Mouse (Mus musculus): ENCODE results near the gene Gm20662.

Gm20662 gene

DNA sequence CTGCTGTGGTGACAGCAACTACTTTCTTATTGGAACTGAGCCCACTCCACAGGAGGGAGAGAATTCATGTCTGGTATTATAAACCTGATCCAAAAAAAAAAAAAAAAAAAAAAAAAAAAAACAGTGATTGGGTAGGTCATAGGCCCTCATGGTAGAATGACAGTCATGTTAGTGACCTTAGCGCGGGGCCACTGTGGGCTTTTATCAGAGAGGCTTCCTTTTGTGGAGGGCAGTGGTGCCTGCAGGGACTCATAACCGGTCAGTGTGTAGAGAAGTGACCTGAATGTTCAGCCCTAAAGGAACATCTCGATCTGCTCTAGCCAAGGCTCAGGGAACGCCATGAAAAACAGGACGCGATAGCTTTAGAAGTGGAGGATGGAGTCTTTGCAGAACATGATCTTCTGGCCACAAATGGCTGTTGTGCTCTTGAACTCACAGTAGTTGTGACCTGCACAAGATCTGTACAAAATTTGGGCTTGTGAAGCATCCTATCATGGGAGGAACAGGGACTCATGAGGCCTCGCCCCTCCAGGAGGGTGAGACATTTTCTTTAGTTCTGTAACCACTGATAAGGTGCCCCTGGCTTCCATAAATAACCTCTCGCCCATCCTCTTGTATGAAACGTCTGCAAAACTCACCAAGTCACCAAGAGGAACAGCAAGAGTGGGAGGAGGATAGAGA lies 21.5 kb upstream of the Gm20662 start:
- in situ Hi-C loops (cut with MboI, MseI): no loop called here

DNA sequence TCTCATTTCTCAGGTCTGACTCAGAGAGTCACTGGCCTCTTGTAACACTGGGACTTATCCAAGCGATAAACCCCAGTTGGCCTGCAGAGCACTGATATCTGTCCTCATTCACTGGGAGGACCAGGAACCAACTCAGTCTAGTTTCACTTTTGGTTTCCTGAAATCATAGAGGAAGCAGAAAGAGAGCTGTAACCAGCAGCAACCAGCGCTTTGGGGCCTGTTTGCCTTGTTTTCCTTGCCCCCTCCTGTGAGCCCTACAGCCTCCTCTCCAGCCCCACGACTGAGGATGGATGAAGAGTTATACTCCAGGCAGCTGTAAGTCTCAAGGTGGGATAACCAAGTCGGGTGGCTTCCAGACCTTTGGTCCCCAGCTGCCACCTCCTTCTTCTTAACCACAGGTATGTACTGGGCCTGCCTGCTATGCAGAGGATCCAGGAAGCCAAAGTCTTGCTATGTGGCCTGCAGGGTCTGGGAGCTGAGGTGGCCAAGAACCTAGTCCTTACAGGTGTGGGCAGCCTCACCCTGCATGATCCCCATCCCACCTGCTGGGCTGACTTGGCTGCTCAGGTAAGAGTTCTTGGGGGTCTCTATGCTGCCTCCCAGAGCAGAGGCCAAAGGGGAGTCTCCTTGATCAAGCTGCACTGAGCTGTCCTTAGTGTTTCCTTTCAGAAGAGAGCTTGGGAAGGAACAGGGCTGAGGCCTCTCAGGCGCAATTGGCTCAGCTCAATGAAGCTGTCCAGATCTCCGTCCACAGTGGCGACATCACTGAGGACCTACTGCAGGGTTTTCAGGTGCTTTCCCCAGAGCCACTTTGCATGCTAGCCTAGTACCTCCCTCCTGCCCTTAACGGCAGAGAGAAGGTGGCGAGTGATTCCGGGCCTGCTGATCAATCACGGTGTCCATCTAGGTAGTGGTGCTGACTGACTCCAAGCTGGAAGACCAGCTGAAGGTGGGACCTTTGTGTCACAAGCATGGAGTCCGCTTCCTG lies 20.5 kb upstream of the Gm20662 start, which contains the start of gene Uba7:
Uba7 (plus strand) TSS at position 107 of the 988 bp plus-strand sequence.
- in situ Hi-C loops (cut with MboI, MseI): no loop called here

DNA sequence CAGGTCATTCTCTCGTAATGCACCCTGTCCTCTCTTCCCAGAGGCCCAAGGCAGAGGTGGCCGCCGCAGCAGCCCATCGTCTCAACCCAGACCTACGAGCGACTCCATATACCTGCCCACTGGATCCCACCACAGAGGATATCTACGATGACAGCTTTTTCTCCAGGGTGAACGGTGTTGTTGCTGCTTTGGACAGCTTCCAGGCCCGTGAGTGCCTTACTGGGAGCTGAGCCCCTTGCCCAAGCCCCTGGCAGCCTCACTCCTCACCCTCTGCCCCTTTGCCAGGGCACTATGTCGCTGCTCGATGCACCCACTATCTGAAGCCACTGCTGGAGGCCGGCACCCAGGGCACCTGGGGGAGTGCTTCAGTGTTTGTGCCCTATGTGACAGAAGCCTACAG lies 17.3 kb upstream of the Gm20662 start:
- in situ Hi-C loops (cut with MboI, MseI): no loop called here

DNA sequence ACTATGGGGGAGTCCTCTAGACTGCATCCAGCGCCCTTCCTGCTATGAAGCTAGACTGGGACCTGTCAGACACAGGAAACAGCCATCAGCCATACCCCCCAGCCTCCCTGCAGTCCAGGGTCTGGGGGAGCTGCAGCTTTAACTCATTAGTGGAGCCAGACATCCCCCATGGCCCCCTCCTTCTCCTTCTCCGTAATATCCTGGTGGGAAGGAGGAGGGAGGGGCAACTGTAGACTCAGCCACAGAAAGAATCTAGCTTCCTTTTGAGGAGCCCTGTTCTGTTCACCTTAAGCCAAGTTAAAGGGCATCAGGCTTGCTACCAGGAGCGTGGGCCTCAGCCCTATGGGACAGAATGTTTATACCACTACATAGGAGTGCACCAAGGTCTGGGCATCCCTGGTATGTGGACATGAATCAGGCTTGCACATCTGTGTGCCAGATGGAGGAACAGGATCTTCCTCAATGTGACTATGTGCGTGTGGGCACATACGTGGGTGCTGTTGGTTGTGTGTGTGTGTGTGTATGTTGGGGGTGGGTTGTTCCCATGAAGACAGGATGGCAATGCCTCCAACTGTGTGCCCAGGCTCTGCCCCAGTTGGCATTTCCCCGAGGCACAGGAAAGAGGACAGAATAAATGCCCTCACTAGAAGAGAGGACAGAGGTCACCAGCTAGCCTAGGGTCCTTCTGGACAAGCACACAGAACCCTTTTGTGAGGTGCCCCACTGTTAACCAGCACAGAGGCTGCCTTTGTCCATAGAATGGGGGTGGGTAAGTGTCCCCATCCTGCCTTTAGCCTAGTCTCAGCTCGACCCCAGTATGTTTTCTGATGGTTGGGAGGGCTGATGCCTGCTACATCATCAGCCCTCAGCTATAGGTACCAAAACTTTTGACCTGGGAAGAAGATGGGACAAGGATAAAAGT lies 14.2 kb upstream of the Gm20662 start:
- in situ Hi-C loops (cut with MboI, MseI): no loop called here

DNA sequence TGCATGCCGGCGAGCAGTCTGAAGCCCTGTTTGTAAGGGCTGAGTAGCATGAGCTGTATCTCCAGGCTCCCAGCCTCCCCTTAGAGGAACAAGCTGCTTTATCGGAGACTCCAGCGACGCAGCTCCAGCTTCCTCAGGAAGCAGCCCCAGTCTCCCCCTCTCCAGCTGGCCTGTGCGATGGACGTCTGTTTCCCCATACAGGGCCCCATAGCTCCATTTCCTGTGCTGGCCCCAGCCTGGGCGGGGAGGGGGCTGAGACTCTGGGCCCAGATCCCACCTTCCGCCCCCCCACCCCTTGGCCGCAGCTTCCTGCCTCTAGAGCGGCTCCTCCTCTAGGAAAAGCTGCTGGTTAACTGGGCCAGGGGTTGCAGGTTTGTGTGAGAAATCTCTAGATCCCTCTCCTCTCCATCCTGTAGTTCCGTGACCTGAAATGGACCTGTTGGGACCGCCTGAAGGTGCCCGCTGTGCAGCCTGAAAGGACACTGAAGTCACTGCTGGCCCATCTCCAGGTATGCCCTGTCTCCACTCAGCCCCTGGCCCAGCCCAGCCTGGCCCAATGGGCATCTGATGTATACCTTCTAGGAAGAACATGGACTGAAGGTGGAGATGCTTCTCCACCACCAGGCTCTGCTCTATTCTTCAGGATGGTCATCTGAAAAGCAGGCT lies 13.3 kb upstream of the Gm20662 start, which contains the start of gene Gm20661:
Gm20661 (plus strand) TSS at position 378 of the 666 bp plus-strand sequence.
- in situ Hi-C loops (cut with MboI, MseI): no loop called here

DNA sequence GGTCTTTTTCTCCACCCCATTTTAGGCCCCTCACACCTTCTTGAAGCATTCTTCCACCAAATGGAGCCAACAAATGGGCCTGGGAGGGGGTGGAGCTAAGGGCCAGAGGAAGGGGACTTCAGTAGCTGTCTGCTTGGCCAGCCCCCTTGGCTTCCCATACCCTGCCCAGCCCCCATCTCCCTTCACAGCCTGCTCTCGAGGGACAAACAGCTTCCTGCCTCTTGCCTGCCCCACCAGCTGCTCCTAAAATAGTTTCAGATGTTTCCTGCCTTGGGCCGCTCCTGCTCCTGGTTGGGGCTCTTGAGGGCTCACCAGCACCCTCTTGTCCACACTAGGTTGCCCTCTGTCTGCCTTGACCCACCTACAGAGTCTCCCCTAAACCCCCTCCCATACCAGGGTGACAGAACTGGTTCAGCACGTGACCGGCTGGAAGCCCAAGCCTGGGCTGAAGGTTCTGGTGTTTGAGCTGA lies 12.7 kb upstream of the Gm20662 start:
- in situ Hi-C loops (cut with MboI, MseI): no loop called here

DNA sequence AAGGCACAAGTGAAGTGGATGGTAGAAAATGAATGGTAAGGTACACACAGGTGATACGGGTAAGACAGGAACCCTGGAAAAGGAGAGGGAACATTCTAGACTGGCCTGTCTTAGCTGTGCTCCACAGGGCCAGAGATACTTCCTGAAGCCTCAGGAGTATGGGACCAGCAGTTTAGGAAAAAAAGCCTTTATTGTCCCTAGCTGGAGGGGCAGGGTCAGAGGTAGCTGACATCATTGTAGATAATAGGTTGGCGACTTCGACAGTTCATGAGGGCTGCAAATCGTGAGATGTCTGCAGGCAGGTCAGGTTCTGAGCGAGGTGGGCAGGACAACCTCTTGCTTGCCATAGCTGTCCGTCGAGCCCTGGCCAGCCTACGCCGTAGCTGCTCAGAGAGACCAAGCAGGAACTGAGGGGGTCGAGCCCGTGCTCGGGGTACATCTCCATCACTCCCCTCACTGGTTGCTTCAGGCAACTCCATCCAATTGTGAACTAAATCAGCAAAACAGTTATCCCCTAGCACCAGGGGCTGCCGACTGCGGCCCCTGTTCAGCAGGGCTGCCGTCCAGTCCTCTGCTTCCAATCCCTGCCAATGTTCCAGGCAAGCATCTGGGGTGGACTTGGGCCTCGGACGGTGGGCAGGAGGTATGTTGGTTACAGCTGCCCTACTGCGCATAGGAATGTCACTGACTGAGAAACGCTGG lies 11.9 kb upstream of the Gm20662 start:
- in situ Hi-C loops (cut with MboI, MseI): no loop called here

DNA sequence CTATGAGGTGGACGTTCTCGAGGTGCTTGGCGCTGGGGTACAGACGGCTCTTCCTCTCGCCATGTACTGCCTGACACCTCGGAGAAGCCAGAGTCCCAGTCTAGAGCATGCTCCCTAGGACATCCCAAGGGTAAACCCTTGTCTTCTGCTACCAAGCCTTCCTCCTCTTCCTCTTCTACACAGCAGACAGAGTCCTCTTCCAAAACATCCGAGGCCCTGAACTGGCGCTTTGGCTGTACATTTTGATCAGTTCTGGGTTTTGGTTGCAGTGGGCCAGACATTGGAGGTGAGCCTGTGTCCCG lies 11.4 kb upstream of the Gm20662 start:
- in situ Hi-C loops (cut with MboI, MseI): no loop called here

DNA sequence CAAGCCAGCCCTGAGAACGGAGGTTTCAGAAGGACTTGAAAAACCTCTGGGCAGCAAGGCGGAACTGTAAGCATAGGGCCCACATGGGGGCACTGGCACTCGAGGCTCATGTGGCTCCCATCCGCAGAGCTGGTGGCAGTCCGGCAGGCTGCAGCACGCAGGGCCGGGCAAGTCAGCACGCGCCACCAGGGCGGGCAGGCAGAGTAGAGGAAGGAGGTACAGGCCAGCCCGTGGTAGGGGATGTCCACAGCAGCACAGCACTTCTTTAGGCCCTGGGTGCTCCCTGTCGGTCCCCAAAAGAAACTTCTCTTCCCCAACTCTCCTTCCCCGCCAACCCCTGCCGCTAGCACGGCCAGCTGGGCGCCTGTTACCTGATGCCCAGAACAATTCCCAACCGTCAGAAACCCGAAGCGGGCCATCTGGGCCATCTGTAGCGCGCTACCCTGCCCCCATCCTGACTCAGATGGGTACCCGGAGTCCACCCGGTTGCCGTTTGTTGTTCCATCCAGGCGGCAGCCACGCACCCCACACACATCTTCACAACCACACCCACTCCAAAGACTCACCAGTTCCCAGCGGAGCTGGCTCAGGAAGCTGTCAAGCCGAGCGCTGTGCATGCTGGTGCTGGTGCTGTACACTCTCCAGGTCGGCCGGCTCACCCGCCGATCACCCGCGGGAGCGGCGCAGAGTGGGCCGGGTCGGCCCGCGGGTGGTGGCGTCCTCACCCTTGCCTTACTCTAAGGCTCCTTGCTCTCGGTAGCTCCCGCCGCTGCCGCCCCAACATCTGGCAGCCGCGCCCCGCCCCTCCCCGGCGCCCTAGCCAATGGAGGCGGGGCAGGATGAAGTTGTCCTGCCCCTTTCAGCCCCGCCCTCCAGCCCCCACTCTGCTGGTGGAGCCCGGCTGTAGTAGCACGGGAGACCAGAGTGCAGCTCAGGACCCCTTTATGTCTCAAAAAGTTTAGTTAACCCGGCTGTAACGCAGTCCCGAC lies 10.7 kb upstream of the Gm20662 start, which contains the start of gene Inka1:
Inka1 (minus strand) TSS at position 749 of the 989 bp plus-strand sequence.
- in situ Hi-C loops (cut with MboI, MseI): no loop called here

DNA sequence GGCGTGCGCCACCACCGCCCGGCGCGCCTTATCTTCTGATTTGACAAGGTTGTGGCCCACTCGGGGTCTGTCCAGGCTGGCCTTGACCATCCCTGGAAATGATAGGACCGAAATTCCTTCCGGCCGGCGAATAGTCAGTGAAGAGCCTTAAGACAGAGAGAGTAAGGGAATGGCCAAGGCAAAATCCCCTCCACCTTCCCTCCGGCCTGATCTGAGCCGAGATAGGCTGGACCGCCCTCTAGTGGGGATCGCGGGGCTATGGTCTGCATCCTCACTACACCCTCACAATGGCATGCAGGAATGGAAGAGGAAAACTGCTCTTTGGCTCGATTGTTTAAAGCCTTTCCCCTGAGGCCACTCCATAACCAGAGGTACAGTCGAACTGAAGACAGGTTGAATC lies 9.8 kb upstream of the Gm20662 start:
- in situ Hi-C loops (cut with MboI, MseI): no loop called here

DNA sequence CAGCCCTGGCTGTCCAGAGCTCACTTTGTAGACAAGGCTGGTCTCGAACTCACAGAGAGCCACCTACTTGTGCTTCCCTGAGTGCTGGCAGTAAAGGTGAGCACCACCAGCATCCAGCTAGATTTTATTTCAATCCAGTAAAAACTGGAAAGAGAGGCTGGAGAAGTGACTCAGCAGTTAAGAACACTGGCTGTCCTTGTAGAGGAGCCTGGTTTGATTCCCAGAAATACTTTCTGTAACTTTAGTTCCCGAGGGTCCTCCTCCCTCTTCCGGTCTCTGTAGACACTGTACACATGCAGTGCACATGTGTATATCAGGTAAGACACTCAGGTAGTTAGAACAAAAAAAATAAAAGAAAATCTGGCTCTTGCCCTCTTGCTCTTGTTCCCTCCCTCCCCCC lies 8.2 kb upstream of the Gm20662 start:
- in situ Hi-C loops (cut with MboI, MseI): no loop called here

DNA sequence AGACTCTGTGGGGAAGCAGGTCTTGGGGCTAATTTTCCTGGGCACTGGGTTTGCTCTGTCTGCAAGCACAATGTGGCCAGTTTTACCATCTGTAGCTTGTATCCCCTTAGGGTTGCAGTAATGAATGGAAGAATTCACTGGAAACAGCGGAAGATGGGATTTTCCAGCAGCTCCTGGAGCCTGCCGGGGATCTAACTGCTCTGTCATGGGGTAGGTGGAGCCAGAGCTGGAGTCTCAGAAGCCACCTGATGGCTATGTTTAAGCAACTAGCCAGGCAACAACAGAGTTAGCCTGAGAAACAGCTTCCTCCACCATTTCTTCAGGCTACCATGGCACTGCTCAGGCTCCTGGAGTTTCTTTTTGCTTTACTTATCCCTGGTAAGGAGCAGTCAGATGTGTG lies 4.0 kb upstream of the Gm20662 start, which contains the start of gene Cdhr4:
Cdhr4 (plus strand) TSS at position 301 of the 400 bp plus-strand sequence.
- in situ Hi-C loops (cut with MboI, MseI): no loop called here

DNA sequence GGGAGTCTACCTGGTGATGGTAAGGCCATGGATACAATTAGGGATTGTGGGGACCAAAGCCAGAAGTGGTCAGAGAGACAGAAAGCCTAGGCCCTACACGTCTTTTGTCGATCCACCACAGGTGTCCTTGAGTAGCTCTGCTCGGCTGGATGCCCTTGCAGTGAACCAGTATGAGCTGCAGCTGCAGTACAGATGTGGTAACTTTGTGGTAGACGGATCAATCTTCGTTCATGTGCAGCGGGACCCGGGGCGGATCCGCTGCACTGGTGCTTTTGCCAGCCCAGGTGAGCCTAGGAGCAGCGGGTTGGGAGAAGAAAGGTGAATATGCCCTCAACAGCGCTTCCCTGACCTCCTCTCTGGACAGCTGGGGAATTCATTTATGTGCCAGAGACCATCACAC lies 3.1 kb upstream of the Gm20662 start:
- in situ Hi-C loops (cut with MboI, MseI): no loop called here

DNA sequence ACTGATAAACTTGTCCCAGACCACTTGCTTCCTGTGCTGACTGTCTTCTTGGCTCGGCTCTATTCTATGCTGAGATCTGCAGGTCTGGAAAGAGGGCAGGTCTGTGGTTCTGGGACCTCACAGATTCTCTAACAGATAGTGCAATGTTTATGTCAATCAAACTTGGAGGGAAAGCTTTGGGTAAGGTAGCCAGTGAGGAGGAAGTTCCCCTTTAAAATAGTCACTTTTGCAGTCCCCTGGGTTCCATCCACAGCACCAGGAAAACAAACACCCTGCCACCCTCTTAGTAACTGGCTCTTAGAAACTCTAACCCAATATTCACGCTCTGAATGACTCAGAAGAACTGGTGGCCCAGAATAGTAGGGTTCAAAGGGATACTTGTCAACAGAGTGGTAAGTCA lies 1.7 kb upstream of the Gm20662 start:
- in situ Hi-C loops (cut with MboI, MseI): no loop called here

DNA sequence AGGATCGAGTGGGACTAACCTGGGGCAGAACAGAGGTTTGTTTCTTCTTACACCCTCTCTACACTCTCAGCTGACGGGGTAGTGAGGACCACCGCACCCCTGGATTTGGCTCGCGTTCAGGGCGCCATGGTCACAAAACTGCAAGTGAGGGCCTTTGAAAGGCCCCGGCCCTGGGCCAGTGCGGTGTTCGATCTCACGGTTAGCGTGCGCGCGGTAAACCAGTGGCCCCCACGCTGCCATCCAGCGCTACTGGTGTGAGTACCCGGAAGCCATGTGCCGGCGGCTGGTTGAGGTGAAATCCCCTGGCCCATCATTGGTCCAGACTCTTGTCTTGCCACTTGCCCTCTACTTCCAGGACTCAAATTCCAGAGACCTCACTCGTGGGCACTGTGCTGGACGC lies 636 bp upstream of the Gm20662 start:
- in situ Hi-C loops (cut with MboI, MseI): no loop called here

DNA sequence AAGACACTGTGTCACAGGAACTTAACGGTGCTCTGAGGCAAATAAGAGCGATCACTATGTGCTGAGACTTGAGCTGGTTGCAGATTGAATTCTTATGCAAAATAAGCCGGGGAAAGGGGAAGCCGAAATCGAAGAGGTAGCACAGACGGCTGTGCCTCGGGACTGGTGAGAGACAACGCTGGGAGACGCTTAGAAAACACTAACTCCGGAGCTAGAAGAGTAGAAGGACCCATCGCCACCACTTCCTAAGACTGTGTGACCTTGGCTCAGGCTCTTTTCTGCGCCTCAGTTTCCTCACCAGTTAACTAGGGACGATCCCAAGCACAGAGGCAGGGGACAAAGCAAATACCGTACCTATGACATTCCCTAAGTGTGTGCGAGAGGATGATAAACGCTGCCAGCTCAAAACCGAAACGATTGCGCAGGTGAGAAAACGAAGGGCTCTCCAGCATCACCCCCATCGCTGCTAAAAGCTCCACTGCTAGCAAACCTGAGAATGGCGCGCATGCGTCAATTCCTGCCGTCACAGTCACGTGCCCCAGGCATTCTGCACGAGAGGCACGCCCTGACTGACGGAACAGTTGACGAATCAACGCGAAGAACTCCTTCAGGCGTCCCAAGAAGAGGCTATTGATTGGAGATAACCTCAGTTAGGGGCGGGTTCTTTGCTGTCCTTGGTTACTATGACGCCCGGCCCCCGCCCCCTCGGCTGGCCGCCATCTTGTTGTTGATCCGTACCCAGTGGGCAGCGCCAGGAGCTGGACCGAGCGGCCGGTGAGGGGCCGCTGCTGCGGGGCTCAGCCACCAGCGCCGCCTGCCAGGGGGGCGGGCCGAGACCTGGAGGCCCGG lies 6.0 kb downstream of the Gm20662 start, which contains the start of gene Ip6k1:
Ip6k1 (plus strand) TSS at position 580 of the 849 bp plus-strand sequence.
- in situ Hi-C loops (cut with MboI, MseI): no loop called here

DNA sequence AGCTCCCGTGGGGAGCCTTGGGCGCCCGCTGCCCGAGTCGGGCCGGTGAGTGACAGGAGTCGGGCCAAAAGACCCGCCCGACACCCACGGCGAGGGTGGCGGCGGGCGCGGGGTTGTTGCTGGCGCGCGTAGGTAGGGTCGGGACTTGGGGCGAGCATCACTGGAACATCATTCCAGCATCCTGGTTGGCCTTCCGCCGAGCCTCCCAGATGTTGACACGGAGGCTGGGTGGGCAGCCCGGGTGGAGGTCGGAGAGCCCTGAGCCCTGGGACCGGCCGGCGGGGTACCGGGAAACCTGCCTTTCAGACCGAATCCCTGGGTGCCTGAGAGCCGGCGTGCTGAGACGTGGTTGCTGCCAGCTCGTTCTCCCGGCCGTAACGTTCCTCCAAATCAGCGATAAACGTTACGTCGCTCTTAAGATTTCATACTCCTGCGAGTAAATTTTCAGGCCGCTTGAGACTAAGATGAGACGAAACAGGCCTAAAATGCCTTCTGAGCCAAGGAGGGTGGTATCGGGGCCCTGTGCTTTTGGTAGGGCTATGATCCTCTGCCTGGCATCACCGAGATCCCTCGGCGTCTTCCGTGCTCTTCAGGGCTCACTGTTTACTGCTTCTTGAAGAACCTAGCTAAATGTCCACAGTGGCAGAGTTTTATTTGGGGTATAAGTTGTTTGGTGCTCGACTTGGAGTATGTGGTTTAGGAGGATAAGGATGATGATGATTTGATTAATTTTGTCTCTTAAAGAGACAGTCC lies 6.8 kb downstream of the Gm20662 start:
- in situ Hi-C loops (cut with MboI, MseI): no loop called here
